Mouse (Mus musculus): ENCODE measurements around the gene Macrod1.

The Macrod1 gene

GRCm38 (mm10) chr19:7083035-7083794 lies 26.6 kb downstream of the Macrod1 start:
- DNase-seq (ENCODE audit: low spot score), result no peak

- DNase-seq (ENCODE audit: low spot score), result no peak
These were observed 28.1 kb downstream of the Macrod1 start for GRCm38 (mm10) chr19:7084734-7085133.

GRCm38 (mm10) chr19:7088558-7088957 lies 31.9 kb downstream of the Macrod1 start:
- DNase-seq (ENCODE audit: low spot score), result no peak

- DNase-seq (ENCODE audit: low spot score), result no peak
These were observed 32.4 kb downstream of the Macrod1 start for GRCm38 (mm10) chr19:7089050-7089449.

GRCm38 (mm10) chr19:7089842-7090251 lies 33.2 kb downstream of the Macrod1 start:
- DNase-seq (ENCODE audit: low spot score), result no peak

- no peak for DNase-seq (ENCODE audit: low spot score)
These were observed 33.9 kb downstream of the Macrod1 start for GRCm38 (mm10) chr19:7090369-7091064.

- DNase-seq (ENCODE audit: low spot score), result no peak
These were observed 34.9 kb downstream of the Macrod1 start for GRCm38 (mm10) chr19:7091448-7092050.

- DNase-seq (ENCODE audit: low spot score), result no peak
These were observed 36.1 kb downstream of the Macrod1 start for GRCm38 (mm10) chr19:7092756-7093155.

- DNase-seq (ENCODE audit: low spot score), result no peak
These were observed 43.1 kb downstream of the Macrod1 start for GRCm38 (mm10) chr19:7099620-7100155.

- no peak for DNase-seq (ENCODE audit: low spot score)
These were observed 45.4 kb downstream of the Macrod1 start for GRCm38 (mm10) chr19:7102039-7102438.

- no peak for DNase-seq (ENCODE audit: low spot score)
These were observed 46.9 kb downstream of the Macrod1 start for GRCm38 (mm10) chr19:7103349-7103992.

- DNase-seq (ENCODE audit: low spot score), result no peak
These were observed 47.4 kb downstream of the Macrod1 start for GRCm38 (mm10) chr19:7103993-7104401.

GRCm38 (mm10) chr19:7105544-7105943 lies 48.9 kb downstream of the Macrod1 start, which contains the start of gene Flrt1:
Gene Flrt1, minus strand, starts transcription at chr19:7105729.
- no peak for DNase-seq (ENCODE audit: low spot score)

- DNase-seq (ENCODE audit: low spot score), result no peak
These were observed 50.0 kb downstream of the Macrod1 start for GRCm38 (mm10) chr19:7106566-7106965.

- DNase-seq (ENCODE audit: low spot score), result no peak
These were observed 50.6 kb downstream of the Macrod1 start for GRCm38 (mm10) chr19:7107174-7107573.

- no peak for DNase-seq (ENCODE audit: low spot score)
These were observed 51.7 kb downstream of the Macrod1 start for GRCm38 (mm10) chr19:7108114-7108905.

GRCm38 (mm10) chr19:7110097-7110496 lies 53.5 kb downstream of the Macrod1 start:
- no peak for DNase-seq (ENCODE audit: low spot score)

GRCm38 (mm10) chr19:7110875-7111274 lies 54.3 kb downstream of the Macrod1 start:
- DNase-seq (ENCODE audit: low spot score), result no peak

GRCm38 (mm10) chr19:7111309-7111708 lies 54.7 kb downstream of the Macrod1 start:
- DNase-seq (ENCODE audit: low spot score), result no peak

GRCm38 (mm10) chr19:7111710-7112109 lies 55.1 kb downstream of the Macrod1 start:
- no peak for DNase-seq (ENCODE audit: low spot score)

GRCm38 (mm10) chr19:7112628-7113027 lies 56.0 kb downstream of the Macrod1 start:
- no peak for DNase-seq (ENCODE audit: low spot score)
